Mouse (Mus musculus) left cerebral cortex, adult 8-10 months (tissue): ENCODE data around the gene H2-Eb2. TPM values are rescaled to one million over a fixed set of nuclear protein-coding genes. Genes with fewer than 3 reads are reported as not detected.

Experiments
- DNase-seq, 2 experiments: peaks; one replicate each; pipeline ENCODE4 v3.0.0; 2022; ENCODE audit warnings: low spot score in 2 of 2
- total RNA-seq, 4 experiments: library from RNA; stranded (reverse); gene quantifications; 2 replicates each; pipeline ENCODE4 v1.2.4; 2022

H2-Eb2 gene
- not detected for total RNA-seq

DNA sequence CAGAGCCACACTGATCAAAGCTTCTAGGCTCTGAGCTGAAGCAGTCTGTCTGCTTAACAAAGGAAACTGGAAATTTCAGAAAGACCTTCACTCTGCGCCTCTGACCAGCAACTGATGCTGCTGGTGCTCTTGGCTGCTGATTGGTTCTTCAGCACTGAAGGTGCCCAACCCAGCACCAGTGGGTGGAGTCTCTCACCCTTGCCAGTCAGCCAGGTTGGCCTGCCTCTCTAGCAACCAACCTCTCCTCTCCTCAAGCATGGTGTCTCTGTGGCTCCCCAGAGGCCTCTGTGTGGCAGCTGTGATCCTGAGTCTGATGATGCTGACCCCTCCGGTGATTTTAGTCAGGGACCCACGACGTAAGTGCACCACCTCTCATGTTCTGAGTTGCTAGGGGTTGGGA, at the start of gene H2-Eb2:
TSS of gene H2-Eb2 (plus strand) at position 230 of the 400 bp plus-strand sequence.
- DNase-seq, result no peak

DNA sequence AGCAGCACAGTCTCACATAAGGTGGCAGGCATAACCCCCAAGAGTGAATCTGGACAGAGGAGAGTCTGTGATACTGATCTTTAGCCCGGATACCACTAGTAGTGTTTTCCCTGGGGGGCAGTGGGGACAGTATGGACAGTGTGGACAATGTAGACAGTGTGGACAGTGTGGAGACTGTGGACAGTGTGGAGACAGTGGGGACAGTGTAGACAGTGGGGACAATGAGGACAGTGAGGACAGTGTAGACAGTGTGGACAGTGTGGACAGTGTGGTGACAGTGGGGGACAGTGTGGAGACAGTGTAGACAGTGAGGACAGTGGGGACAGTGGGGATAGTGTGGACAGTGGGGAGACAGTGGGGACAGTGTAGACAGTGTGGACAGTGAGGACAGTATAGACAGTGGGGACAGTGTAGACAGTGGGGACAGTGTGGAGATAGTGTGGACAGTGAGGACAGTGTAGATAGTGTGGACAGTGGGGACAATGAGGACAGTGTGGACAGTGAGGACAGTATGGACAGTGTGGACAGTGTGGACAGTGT, 44.9 kb upstream of the H2-Eb2 start:
- no peak for DNase-seq

DNA sequence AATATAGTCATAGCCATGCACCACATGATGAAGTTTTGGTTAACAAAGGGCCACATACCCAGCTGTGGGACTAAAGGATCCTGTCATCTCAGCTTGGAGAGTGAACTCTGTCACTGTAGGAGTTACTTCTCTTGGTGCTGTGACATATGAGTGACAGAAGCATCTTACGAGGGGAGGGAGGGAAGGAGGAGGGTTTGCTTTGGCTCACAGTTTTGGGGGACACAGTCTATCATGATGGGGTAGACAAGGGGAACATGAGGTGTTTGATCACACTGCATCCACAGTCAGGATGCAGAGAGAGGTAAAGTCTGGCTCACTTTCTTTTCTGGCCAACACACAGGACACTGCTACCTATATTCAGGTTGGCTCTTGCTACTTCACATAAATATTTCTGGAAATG, 43.6 kb upstream of the H2-Eb2 start:
- no peak for DNase-seq

- no peak for DNase-seq
These were observed 40.1 kb upstream of the H2-Eb2 start for GRCm38 (mm10) chr17:34285371-34285770.

DNA sequence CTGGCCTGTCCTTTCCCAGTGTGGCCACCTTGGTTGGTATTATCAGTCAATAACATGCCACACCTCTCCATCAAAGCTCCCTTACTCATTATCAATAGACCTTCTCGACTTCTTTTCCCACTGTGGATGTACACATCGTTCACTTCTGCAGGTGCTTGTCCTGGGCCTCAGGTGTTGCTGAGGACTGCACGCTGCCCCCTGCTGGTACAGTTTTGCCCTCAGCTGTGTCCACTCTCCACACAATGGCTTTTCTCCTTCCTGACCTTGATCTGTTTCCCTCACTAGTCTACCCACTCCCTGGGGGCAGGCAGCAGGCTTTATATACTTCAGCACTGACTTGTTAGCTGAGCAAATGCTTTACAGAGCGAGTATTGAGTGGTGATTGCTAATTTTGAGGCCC, 39.6 kb upstream of the H2-Eb2 start:
- DNase-seq, result no peak

GRCm38 (mm10) chr17:34286501-34286900, 39.0 kb upstream of the H2-Eb2 start:
- no peak for DNase-seq

DNA sequence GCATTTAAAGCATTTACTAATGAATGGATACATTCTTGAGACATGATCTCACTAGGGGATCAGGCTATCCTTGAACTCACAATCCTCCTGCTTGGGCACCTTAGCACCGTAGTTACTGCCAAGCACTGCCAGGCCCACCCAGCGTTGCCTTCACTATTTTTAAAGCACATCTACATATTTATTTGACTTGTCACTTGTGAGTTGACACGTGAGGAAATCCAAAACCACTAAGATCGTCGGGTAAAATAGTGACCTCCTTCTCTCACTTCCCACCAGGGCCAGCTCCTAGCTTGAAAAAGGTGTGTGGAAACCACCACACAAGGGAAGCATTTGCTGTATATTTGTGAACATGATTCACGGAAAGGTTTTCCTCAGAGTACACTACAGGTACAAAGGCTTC, 38.5 kb upstream of the H2-Eb2 start:
- no peak for DNase-seq

DNA sequence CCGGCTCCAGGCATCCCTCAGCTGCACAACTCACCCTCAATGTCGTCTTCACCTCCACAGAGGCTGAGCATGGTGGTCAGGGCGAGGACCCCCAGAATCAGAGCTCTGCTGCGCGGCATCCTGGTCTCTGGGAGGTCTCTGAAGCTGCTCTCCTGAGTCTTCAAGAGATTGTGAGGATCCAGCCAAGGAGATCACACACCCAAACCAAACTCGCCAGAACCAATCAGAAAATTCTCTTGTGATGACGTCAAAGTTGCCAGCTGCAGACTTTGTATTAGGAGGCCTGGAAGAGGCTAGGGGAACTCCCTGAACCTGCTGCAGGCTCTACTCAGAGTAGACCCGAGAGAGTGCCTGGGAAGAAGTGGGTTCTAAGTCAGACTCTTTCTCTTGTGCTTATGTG, 37.8 kb upstream of the H2-Eb2 start, which contains the start of gene H2-Aa:
TSS of gene H2-Aa (minus strand) at position 176 of the 400 bp plus-strand sequence.
- peak; percentile 63 to 77 for DNase-seq

DNA sequence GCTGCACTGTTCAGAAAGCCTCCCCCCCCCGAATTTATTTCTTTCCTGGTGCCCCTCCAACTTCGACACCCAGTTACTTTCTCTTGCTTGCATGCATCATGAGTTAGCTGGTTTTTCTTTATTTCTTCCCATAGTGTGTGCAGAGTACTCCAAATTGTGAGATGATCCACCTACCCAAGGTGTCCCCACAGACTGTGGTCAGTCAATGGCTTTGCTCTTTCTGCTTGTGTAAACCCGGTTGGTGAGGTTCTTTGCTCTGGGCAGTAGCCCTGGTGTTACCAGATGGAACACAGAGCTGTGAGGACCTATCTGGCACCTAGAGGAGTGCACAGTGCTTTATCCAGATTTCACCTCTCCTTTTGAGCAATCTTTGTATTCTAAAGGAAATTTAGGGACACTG, 37.3 kb upstream of the H2-Eb2 start:
- no peak for DNase-seq

DNA sequence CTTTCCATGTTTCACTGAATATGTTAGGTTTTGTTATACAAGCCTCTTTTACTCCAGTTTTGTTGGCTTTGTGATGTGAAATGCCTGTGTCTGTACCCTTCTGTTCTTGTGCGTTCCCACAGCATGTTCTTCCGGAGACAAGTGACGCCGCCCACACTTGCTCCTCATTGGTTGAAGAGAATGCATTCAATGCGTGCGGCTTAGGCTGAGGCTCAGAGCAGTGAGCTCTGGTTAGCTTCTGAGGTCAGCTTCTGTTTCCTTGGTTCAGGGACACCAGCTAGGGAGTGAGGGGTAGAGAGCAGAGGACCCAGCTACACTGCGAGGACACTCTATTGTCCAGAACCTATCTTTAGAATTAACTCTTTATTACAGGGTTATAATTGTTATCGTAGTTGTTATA, 33.9 kb upstream of the H2-Eb2 start:
- DNase-seq, result peak; percentile 54 to 73

DNA sequence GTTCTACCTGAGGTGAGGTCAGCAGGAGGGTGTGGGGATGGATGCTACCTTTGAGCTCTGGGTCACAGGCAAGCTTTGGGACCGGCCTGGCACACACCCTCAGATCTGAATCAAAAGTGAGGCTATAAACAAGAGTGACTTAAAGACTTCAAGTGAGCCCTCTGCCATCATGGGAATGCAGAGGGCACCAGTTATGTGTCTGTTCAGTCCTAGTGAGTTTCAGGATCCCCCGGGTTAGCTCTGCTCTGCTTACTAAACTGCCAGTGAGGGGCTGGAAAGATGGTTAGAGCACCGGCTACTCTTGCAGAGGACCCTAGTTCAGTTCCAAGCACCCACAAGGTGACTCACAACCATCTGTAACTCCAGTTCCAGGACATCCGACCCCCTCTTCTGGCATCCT, 32.9 kb upstream of the H2-Eb2 start:
- DNase-seq, result no peak

DNA sequence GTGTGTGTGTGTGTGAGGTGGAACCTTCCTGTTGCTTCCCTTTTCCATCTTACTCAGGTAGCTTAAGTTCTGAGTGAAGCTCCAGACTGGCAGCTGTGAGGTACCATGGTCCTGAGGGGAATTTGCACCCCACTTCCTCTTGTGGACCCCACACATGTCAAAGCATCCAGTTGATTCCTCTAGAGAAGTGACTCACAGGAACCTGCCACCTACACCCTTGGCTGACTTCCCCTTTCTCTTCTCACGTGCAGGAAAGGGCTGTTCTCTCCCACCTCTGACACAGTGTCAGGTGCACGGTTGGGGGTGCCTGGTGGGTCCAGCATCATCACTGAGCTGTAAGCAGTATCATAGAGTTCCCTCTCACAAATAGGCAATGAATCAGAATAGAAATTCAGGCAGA, 31.9 kb upstream of the H2-Eb2 start:
- DNase-seq, result no peak

GRCm38 (mm10) chr17:34294249-34294648, 31.2 kb upstream of the H2-Eb2 start:
- DNase-seq, result no peak

- no peak for DNase-seq
These were observed 30.2 kb upstream of the H2-Eb2 start for GRCm38 (mm10) chr17:34295307-34295706.

GRCm38 (mm10) chr17:34295891-34296794, 29.3 kb upstream of the H2-Eb2 start:
- DNase-seq, result no peak

- no peak for DNase-seq
These were observed 26.1 kb upstream of the H2-Eb2 start for GRCm38 (mm10) chr17:34299356-34299755.

DNA sequence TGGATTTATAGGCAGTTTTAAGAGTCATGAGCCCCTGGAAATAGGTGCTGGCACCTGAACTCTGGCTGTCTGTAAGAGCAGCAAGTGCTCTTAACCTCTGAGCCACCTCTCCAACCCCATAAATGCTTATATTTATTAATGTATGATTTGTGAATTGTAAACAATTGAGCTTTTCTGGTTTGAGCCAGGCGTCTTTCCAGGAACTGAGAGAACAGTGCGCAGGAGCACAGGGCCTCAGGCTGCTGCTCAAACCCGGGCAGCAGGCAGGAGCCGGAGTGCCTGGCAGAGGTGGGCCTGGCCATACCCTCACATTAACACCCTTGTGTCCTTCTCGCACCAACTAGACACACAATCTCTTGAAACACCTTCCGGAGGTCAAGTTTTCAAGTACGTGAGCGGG, 25.4 kb upstream of the H2-Eb2 start:
- DNase-seq, result no peak

DNA sequence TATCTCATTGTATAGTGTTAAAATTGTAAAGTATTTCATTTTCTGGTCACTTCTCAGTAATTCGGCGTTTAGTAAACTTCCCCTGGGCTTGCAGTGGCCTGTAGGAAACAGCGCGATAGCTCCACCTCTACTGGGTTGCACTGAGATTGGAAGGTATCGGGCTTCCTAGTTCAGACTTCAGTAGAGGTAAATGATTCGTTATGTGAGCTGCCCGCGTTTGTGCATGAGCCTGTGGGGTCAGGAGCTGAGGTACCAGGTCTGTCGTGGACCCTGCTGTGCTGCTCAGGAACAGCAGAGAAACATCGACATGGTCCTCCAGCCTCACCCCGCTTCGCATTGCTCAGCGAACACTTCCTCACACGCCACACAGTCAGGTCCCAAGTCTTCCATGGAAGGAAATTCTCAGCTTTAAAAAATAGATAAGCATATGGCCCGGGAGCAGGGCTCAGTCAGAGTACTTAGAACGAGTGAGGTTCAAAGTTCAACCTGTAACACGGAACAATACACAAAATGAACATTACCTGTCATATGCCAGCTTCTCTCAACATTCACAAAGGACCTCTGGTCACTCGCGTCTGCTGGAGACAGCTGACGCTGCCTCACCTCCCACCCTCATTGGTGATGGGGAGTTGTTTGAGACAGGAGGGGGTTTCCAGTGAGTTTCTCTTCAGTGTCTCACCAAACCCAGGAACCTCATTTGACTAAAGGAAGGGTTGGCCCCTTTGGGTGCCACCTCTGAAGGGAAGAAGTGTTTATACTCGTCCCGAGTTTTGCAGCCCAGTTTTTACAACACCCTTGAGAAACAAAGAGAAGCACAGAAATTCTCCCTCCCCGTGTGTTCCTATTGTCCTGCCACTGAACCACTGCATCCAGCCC, 24.5 kb upstream of the H2-Eb2 start:
- DNase-seq, result no peak

DNA sequence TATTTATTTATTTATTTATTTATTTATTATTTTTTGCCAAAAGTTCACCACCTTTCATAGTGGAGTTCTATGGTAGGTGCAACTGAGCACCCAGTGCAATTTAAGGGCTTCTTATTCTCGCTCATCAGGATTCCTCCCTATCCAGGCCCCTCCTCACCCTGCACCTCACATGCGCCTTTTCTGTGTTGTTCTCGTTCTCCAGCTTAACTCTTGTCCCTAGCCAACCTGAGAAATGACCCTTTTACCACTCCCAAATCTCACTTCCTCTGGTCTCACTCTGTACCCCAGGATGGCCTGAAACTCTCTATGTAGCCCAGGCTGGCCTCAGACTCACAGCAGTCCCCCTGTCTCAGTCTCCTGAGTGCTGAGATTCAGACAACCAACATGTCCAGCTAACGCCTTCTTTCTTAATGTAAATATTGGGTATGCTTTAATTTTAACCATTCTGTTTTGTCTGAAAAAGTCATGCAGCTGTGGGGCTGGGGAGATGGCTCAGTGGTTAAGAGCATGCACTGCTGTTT, 23.7 kb upstream of the H2-Eb2 start:
- no peak for DNase-seq

GRCm38 (mm10) chr17:34303789-34304188, 21.7 kb upstream of the H2-Eb2 start:
- no peak for DNase-seq

- peak; percentile 45 to 58 for DNase-seq
These were observed 20.7 kb upstream of the H2-Eb2 start for GRCm38 (mm10) chr17:34304751-34305150.
